In genomic region chr12:114391447-114391846, GRCm38 (mm10) we compare ENCODE assay signal across 32 mouse cellular contexts.
A peak's percentile ranks its signal among the peaks of the same experiment; 100 is the strongest.
DNase-seq lines count a peak whose midpoint lies in the region; ATAC-seq lines count a peak whose summit lies in the region.
"Had no signal": no experiment of that assay in that cellular context is flagged by ENCODE, and none has a peak within 500 bp of the region (broad histone marks: within the 10 kb centered on the region; RNA-seq: fewer than 3 reads in every experiment).

No protein-coding gene starts in this region.

- peak; percentile 25 for DNase-seq in CD4-positive, CD25-positive, alpha-beta regulatory T cell, adult 2 months (ENCODE audit: low read depth, low spot score)
- DNase-seq in ZHBTc4 (ENCODE audit: low read depth, low spot score), result peak; percentile 17
- peak; percentile 18 for DNase-seq in splenic B cell, adult 2 months (ENCODE audit: low read depth, low spot score)
- peak; percentile 21 to 31 for DNase-seq in thymus, postnatal 36 days
- DNase-seq in cerebellum, adult 8-10 months, result no peak
- DNase-seq in gastrocnemius, postnatal 36 days, result no peak
- no peak for DNase-seq in layer of hippocampus, adult 18-20 months (ENCODE audit: low spot score in 2 of 2)
- DNase-seq: adrenal gland, adult 2 months; cerebellum, adult 9-10 months; cerebellum, postnatal 36 days; embryo, embryonic 11 days; gastrocnemius, adult 2 months; heart, postnatal 10 days; kidney, adult 11 months; kidney, postnatal 25 days; lung, postnatal 36 days; retina, postnatal 1 day; right cerebral cortex, postnatal 14 days had no signal

- H3K36me3 ChIP-seq in splenic B cell, adult 2 months (ENCODE audit: control insufficient read depth, insufficient read depth, low read length, poor library complexity, severe bottlenecking), result no peaks in the 10 kb centered on the region
- H3K36me3 ChIP-seq: embryonic facial prominence, embryonic 13.5 days; forebrain, embryonic 10.5 days; forebrain, embryonic 15.5 days; heart, embryonic 13.5 days; hindbrain, embryonic 10.5 days; kidney, embryonic 15.5 days; limb, embryonic 12.5 days; midbrain, embryonic 13.5 days; neural tube, embryonic 13.5 days; stomach, embryonic 15.5 days had no signal

- intact Hi-C loops in gastrocnemius, postnatal 36 days (cut with DNase I), result no loop called here

- no peaks in the 10 kb centered on the region for H3K27me3 ChIP-seq in splenic B cell, adult 2 months (ENCODE audit: control insufficient read depth, insufficient read depth, low read length, poor library complexity, severe bottlenecking)
- H3K27me3 ChIP-seq: embryonic facial prominence, embryonic 13.5 days; forebrain, embryonic 15.5 days; heart, embryonic 13.5 days; kidney, embryonic 15.5 days; limb, embryonic 12.5 days; megakaryocyte, embryonic 14.5 days; midbrain, embryonic 13.5 days; neural tube, embryonic 13.5 days; stomach, embryonic 15.5 days had no signal

- ATAC-seq in CD4-positive, CD25-positive, alpha-beta regulatory T cell, adult 4 months, result no peak
- ATAC-seq: activated CD4-positive, CD25-positive, alpha-beta regulatory T cell, adult 4 months; forebrain, embryonic 15.5 days; inflammation-experienced regulatory T-cells, adult 6 months; midbrain, embryonic 13.5 days had no signal

Comparison
In these comparisons a context has a peak if more than half of its experiments do, and no peak if none do; other contexts are left out.
1. DNase-seq: peak in CD4-positive, CD25-positive, alpha-beta regulatory T cell, adult 2 months (single experiment), ZHBTc4 (single experiment), splenic B cell, adult 2 months (single experiment) and thymus, postnatal 36 days (2 of 2); none in cerebellum, adult 8-10 months (single experiment), gastrocnemius, postnatal 36 days (0 of 2) and layer of hippocampus, adult 18-20 months (0 of 2).